Mouse (Mus musculus) CH12.LX (cell line): Measurements from ENCODE around the gene Hira. TPM values are rescaled to one million over a fixed set of nuclear protein-coding genes. Genes with fewer than 3 reads are reported as not detected.

ENCODE experiments used
- DNase-seq: peaks from one replicate; pipeline ENCODE4 v3.0.0-alpha.2; 2013; ENCODE audit errors: extremely low read depth
- H3K27ac ChIP-seq: 2 replicates; pipeline ENCODE4 v1.5.1; 2012; ENCODE audit warnings: low read depth, mild to moderate bottlenecking, control low read depth, moderate library complexity; ENCODE audit not compliant: insufficient read depth
- H3K27me3 ChIP-seq: replicated peaks from 2 replicates; pipeline ENCODE3; 2012; ENCODE audit warnings: inconsistent platforms
- H3K36me3 ChIP-seq, 2 experiments: replicated peaks in 1 of 2; 2 replicates each; pipeline versions ENCODE3 to v1.6.1; 2012; ENCODE audit warnings: inconsistent platforms in 1 of 2, low read length in 1 of 2, mild to moderate bottlenecking in 1 of 2, mixed read lengths in 1 of 2, moderate library complexity in 1 of 2; ENCODE audit not compliant: control insufficient read depth in 1 of 2, insufficient read depth in 1 of 2
- H3K4me1 ChIP-seq, 2 experiments: 2 replicates each; pipeline ENCODE4 v1.6.1; 2012; ENCODE audit warnings: inconsistent platforms in 1 of 2, moderate library complexity in 1 of 2; ENCODE audit not compliant: insufficient read depth in 2 of 2, control insufficient read depth in 1 of 2
- H3K4me2 ChIP-seq: 2 replicates; pipeline ENCODE4 v1.6.1; 2012; ENCODE audit warnings: low read depth, mild to moderate bottlenecking, control low read depth; ENCODE audit not compliant: poor library complexity, insufficient read depth, severe bottlenecking
- H3K4me3 ChIP-seq, 3 experiments: fragments of 150-350 bp in 1 of 3; sonication (generic) in 1 of 3; replicated peaks in 1 of 3; 2 replicates each; pipeline versions ENCODE3 to v1.5.1; 2011 to 2012; ENCODE audit warnings: low read depth in 2 of 3, low read length in 2 of 3, mild to moderate bottlenecking in 2 of 3, moderate library complexity in 2 of 3, control low read depth in 1 of 3, improper control_type of control experiment in 1 of 3, inconsistent platforms in 1 of 3, mixed read lengths in 1 of 3; ENCODE audit not compliant: poor library complexity in 1 of 3
- H3K79me2 ChIP-seq: replicated peaks from 2 replicates; pipeline ENCODE4 v1.6.1; 2012; ENCODE audit warnings: mild to moderate bottlenecking, moderate library complexity; ENCODE audit not compliant: control insufficient read depth, poor library complexity, insufficient read depth, severe bottlenecking; ENCODE audit errors: extremely low read depth
- H3K9ac ChIP-seq: 2 replicates; pipeline ENCODE4 v1.6.1; 2012; ENCODE audit warnings: low read depth, mild to moderate bottlenecking, control low read depth, moderate library complexity; ENCODE audit not compliant: insufficient read depth
- H3K9me3 ChIP-seq: replicated peaks from 2 replicates; pipeline ENCODE3; 2012; ENCODE audit warnings: low read length, inconsistent platforms, mixed read lengths
- E2F4 ChIP-seq: IDR thresholded peaks from 2 replicates; pipeline ENCODE4 v1.6.1; 2011; ENCODE audit warnings: low read depth, low read length, improper control_type of control experiment; ENCODE audit not compliant: insufficient replicate concordance
- ELF1 ChIP-seq: IDR thresholded peaks from 2 replicates; pipeline ENCODE4 v1.6.1; 2014; ENCODE audit warnings: low read depth, mild to moderate bottlenecking, inconsistent platforms, low read length, improper control_type of control experiment
- EP300 ChIP-seq: IDR thresholded peaks from 2 replicates; pipeline ENCODE4 v1.6.1; 2011; ENCODE audit warnings: low read length, improper control_type of control experiment
- IRF4 ChIP-seq: IDR thresholded peaks from 2 replicates; pipeline ENCODE4 v1.6.1; 2014; ENCODE audit warnings: low read depth, mild to moderate bottlenecking, inconsistent platforms, low read length, improper control_type of control experiment
- JUN ChIP-seq: IDR thresholded peaks from 2 replicates; pipeline ENCODE4 v1.6.1; 2011; ENCODE audit warnings: low read depth, mild to moderate bottlenecking, low read length, improper control_type of control experiment, moderate library complexity; ENCODE audit not compliant: insufficient read depth
- JUND ChIP-seq: conservative IDR thresholded peaks from 2 replicates; pipeline ENCODE4 v1.6.1; 2011; ENCODE audit warnings: low read depth, low read length, improper control_type of control experiment
- MAFK ChIP-seq: IDR thresholded peaks from 2 replicates; pipeline ENCODE4 v1.6.1; 2011; ENCODE audit warnings: low read length, improper control_type of control experiment; ENCODE audit not compliant: insufficient replicate concordance
- MAX ChIP-seq: IDR thresholded peaks from 2 replicates; pipeline ENCODE4 v1.6.1; 2011; ENCODE audit warnings: low read length, improper control_type of control experiment
- MXI1 ChIP-seq: IDR thresholded peaks from 2 replicates; pipeline ENCODE4 v1.6.1; 2011; ENCODE audit warnings: mild to moderate bottlenecking, low read depth, low read length, improper control_type of control experiment
- MYC ChIP-seq: IDR thresholded peaks from 2 replicates; pipeline ENCODE4 v1.6.1; 2011; ENCODE audit warnings: low read depth, mild to moderate bottlenecking, improper control_type of control experiment, low read length
- PAX5 ChIP-seq: IDR thresholded peaks from 2 replicates; pipeline ENCODE4 v1.6.1; 2012; ENCODE audit warnings: low read length, inconsistent platforms, mixed read lengths
- POLR2AphosphoS2 ChIP-seq: IDR thresholded peaks from 2 replicates; pipeline ENCODE4 v1.6.1; 2011; ENCODE audit warnings: low read depth, low read length, improper control_type of control experiment
- RAD21 ChIP-seq: IDR thresholded peaks from 2 replicates; pipeline ENCODE4 v1.6.1; 2011; ENCODE audit warnings: low read depth, mild to moderate bottlenecking, low read length, improper control_type of control experiment, moderate library complexity
- SIN3A ChIP-seq: IDR thresholded peaks from 2 replicates; pipeline ENCODE4 v1.6.1; 2012; ENCODE audit warnings: low read length, improper control_type of control experiment, inconsistent platforms
- TCF12 ChIP-seq: IDR thresholded peaks from 2 replicates; pipeline ENCODE4 v1.6.1; 2014; ENCODE audit warnings: low read depth, mild to moderate bottlenecking, inconsistent platforms, low read length, improper control_type of control experiment
- UBTF ChIP-seq: IDR thresholded peaks from 2 replicates; pipeline ENCODE4 v1.6.1; 2012; ENCODE audit warnings: low read depth, mild to moderate bottlenecking, inconsistent platforms, low read length, improper control_type of control experiment, moderate library complexity
- USF1 ChIP-seq: IDR thresholded peaks from 2 replicates; pipeline ENCODE4 v1.6.1; 2014; ENCODE audit warnings: low read depth, mild to moderate bottlenecking, inconsistent platforms, low read length, improper control_type of control experiment
- ZKSCAN1 ChIP-seq: IDR thresholded peaks from 2 replicates; pipeline ENCODE4 v1.6.1; 2012; ENCODE audit warnings: low read depth, inconsistent platforms, low read length, improper control_type of control experiment, borderline replicate concordance
- dilution Hi-C: fragments of 300-500 bp; cut with MboI; formaldehyde crosslinking; loops from 2 replicates; pipeline ENCODE4 v1.14.3; 2020; ENCODE audit warnings: low sequenced_read_pairs; ENCODE audit not compliant: extremely low pct_unique_long_range_greater_than_20kb, extremely low pct_ligation_motif_present
- in situ Hi-C: fragments of 300-500 bp; cut with MboI; formaldehyde crosslinking; loops from 3 replicates; pipeline ENCODE4 v1.14.3; 2019; ENCODE audit warnings: low sequenced_read_pairs, low pct_ligation_motif_present, low pct_unique_long_range_greater_than_20kb, mixed read lengths
- polyA plus RNA-seq: library from polyadenylated mRNA; unstranded; fragments of >175 nt; gene quantifications from 2 replicates; pipeline ENCODE4 v1.2.1, GENCODE M21; 2012; ENCODE audit warnings: low read depth; ENCODE audit not compliant: insufficient read length
- total RNA-seq, 2 experiments: library from RNA; depleted of rRNA; stranded (reverse); fragments of 300-350 nt in 1 of 2; fragments of >200 nt in 1 of 2; gene quantifications; 2 replicates each; pipeline ENCODE4 v1.2.3; 2012 to 2014

Gene Hira
- total and polyA plus RNA-seq, 3 experiments, result 45.8 to 187 (median 125) TPM

GRCm38 (mm10) chr16:18905648-18906047, 28.8 kb downstream of the Hira start:
- Histone ChIP-seq H3K27ac (no peak overlapping the region), H3K4me3 (no peak overlapping the region), H3K79me2 (no peaks in the 10 kb centered on the region), H3K4me2 (no peak overlapping the region), H3K36me3 (peaks cover 33 to 89% of the 10 kb centered on the region in 2 experiments), H3K4me1 (peaks cover 6 to 22% of the 10 kb centered on the region in 2 experiments), H3K27me3 (no peaks in the 10 kb centered on the region)
- in situ Hi-C loops, result no loop called here
- TF ChIP-seq JUND (peak; percentile 88), JUN (peak; percentile 44; the same call in 1 of the 2 replicates), IRF4 (peak; percentile 71; the same call in 1 of the 2 replicates), USF1 (no peak)
- TF ChIP-seq, all 38 proteins: peak for 3
- dilution Hi-C loops, result no loop called here
- Histone ChIP-seq H3K9me3 (no peaks in the 10 kb centered on the region), H3K9ac (no peak overlapping the region)
- no peak for DNase-seq

GRCm38 (mm10) chr16:18916064-18916463, 39.2 kb downstream of the Hira start:
- no peaks in the 10 kb centered on the region for H3K79me2 ChIP-seq
- H3K9ac ChIP-seq, result no peak overlapping the region
- H3K27me3 ChIP-seq, result no peaks in the 10 kb centered on the region
- H3K9me3 ChIP-seq, result peaks cover 5% of the 10 kb centered on the region
- DNase-seq, result peak; percentile 43
- in situ Hi-C loops, result no loop called here
- no peak for TF ChIP-seq MAFK
- no peak for TF ChIP-seq UBTF
- no peak for TF ChIP-seq ZKSCAN1
- 0 out of 2 replicates have a peak, but pooled peaks have one; percentile 16 for TF ChIP-seq IRF4
- no peak for TF ChIP-seq ELF1
- TF ChIP-seq RAD21, result no peak
- peak; percentile 23; the same call in 1 of the 2 replicates for TF ChIP-seq MAX
- TF ChIP-seq MXI1, result no peak
- 0 out of 2 replicates have a peak, but pooled peaks have one; percentile 28 for TF ChIP-seq TCF12
- TF ChIP-seq EP300, result peak; percentile 66
- TF ChIP-seq E2F4, result no peak
- no peak for TF ChIP-seq PAX5
- TF ChIP-seq POLR2AphosphoS2, result no peak
- peak; percentile 93 for TF ChIP-seq JUN
- TF ChIP-seq SIN3A, result no peak
- TF ChIP-seq MYC, result peak; percentile 44; the same call in 1 of the 2 replicates
- TF ChIP-seq JUND, result peak; percentile 92
- H3K4me3 ChIP-seq, result no peak overlapping the region
- no peak overlapping the region for H3K27ac ChIP-seq
- no peak overlapping the region for H3K4me2 ChIP-seq
- peaks cover 3 to 14% of the 10 kb centered on the region in 2 experiments; a peak in 3 of 4 replicates for H3K4me1 ChIP-seq
- peaks cover 72 to 90% of the 10 kb centered on the region in 2 experiments for H3K36me3 ChIP-seq
- dilution Hi-C loops, result no loop called here
